Mouse (Mus musculus) lung, postnatal 0 days (tissue): Measurements from ENCODE around the gene Ptprh.

Experiments
- CTCF ChIP-seq: IDR thresholded peaks from 2 replicates; pipeline ENCODE4 v1.5.1; 2016; ENCODE audit warnings: antibody characterized with exemption, mild to moderate bottlenecking
- EP300 ChIP-seq: IDR thresholded peaks from 2 replicates; pipeline ENCODE4 v1.6.1; 2016; ENCODE audit warnings: antibody characterized with exemption, mild to moderate bottlenecking, control low read depth

DNA sequence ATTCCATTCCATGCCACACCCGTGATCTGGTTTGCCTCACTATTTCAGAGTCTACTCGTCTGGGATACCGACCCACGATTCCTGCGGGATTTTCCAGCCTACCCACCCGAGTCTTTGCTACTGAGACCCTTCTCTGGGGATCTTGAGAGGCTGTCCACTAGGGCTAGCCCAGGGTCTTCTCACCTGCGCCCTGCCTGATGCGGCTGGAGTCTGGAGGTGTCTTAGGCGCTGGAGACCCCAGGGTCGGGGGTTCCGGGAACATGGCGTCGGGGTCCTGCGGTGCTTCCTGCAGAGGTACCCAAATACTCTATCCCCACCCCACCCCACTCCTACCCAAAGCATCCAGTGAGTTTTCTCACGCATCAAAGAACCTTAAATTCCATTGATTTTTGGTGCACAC lies 57.8 kb downstream of the Ptprh start:
- TF ChIP-seq CTCF (no peak), EP300 (no peak)
